Mouse (Mus musculus): Measurements from ENCODE around the gene Nrg3.

DNA sequence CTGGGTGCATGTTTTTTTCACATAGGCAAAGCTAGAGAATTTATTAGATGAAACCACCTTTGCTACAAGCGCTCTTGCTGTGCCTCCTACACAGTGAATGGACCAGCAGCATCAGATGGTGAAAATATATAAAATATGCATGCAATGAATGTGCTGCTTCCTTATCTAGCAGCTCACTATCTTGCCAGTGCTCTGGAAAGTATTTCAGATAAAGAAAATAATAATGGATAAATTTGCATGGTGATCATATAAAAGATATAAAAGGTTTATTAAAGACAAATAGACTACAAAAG lies 480.4 kb downstream of the Nrg3 start:
- TF ChIP-seq CTCF (IDR thresholded peaks at IDR 0.05; ENCODE audit: insufficient read depth, low read length) (no peak), POLR2A (IDR thresholded peaks at IDR 0.05; ENCODE audit: borderline replicate concordance, extremely low read depth, low read depth, low read length) (no peak)
